24 mouse cellular contexts compared by ENCODE assay signal in genomic region chr1:10919958-10920357, GRCm38 (mm10).
DNase-seq lines count a peak whose midpoint lies in the region; ATAC-seq and TF ChIP-seq lines count a peak whose summit lies in the region.
"Had no signal": no experiment of that assay in that cellular context is flagged by ENCODE, and none has a peak within 500 bp of the region (broad histone marks: within the 10 kb centered on the region; RNA-seq: fewer than 3 reads in every experiment).

No protein-coding gene starts in this region.

- TF ChIP-seq CTCF in forebrain, postnatal 0 days (IDR thresholded peaks at IDR 0.05; ENCODE audit: low read depth), result no peak
- TF ChIP-seq CTCF in midbrain, postnatal 0 days (IDR thresholded peaks at IDR 0.05), result no peak

- peak overlapping the region; percentile 56; the same call in 1 of the 2 replicates for H3K27ac ChIP-seq in forebrain, embryonic 10.5 days
- no peak overlapping the region for H3K27ac ChIP-seq in forebrain, embryonic 14.5 days (ENCODE audit: low read depth, low read length)
- H3K27ac ChIP-seq in forebrain, embryonic 12.5 days, result peak overlapping the region; percentile 19; the same call in 1 of the 2 replicates
- no peak overlapping the region for H3K27ac ChIP-seq in forebrain, postnatal 0 days (ENCODE audit: low read depth, low read length)
- no peak overlapping the region for H3K27ac ChIP-seq in midbrain, embryonic 12.5 days (replicated peaks)
- no peak overlapping the region for H3K27ac ChIP-seq in midbrain, postnatal 0 days (ENCODE audit: low read depth, low read length)
- H3K27ac ChIP-seq: embryonic facial prominence, embryonic 13.5 days; embryonic facial prominence, embryonic 15.5 days had no signal

- H3K36me3 ChIP-seq in forebrain, embryonic 10.5 days (replicated peaks), result no peaks in the 10 kb centered on the region
- H3K36me3 ChIP-seq in forebrain, embryonic 14.5 days (ENCODE audit: control insufficient read depth, insufficient read depth, low read length), result no peaks in the 10 kb centered on the region
- no peaks in the 10 kb centered on the region for H3K36me3 ChIP-seq in forebrain, embryonic 12.5 days (replicated peaks)
- no peaks in the 10 kb centered on the region for H3K36me3 ChIP-seq in forebrain, postnatal 0 days (ENCODE audit: insufficient read depth)
- no peaks in the 10 kb centered on the region for H3K36me3 ChIP-seq in midbrain, embryonic 12.5 days
- H3K36me3 ChIP-seq in midbrain, postnatal 0 days (ENCODE audit: insufficient read depth, low read length), result no peaks in the 10 kb centered on the region
- H3K36me3 ChIP-seq: embryonic facial prominence, embryonic 13.5 days; embryonic facial prominence, embryonic 15.5 days; G1E had no signal

- H3K27me3 ChIP-seq in forebrain, embryonic 10.5 days (ENCODE audit: poor library complexity, severe bottlenecking), result no peaks in the 10 kb centered on the region
- no peaks in the 10 kb centered on the region for H3K27me3 ChIP-seq in forebrain, embryonic 14.5 days (replicated peaks; ENCODE audit: control insufficient read depth, insufficient read depth, low read length)
- no peaks in the 10 kb centered on the region for H3K27me3 ChIP-seq in forebrain, embryonic 12.5 days
- no peaks in the 10 kb centered on the region for H3K27me3 ChIP-seq in forebrain, postnatal 0 days (ENCODE audit: insufficient read depth, low read length)
- no peaks in the 10 kb centered on the region for H3K27me3 ChIP-seq in midbrain, embryonic 12.5 days
- no peaks in the 10 kb centered on the region for H3K27me3 ChIP-seq in midbrain, postnatal 0 days (ENCODE audit: insufficient read depth, low read length)
- H3K27me3 ChIP-seq: CH12.LX; embryonic facial prominence, embryonic 13.5 days; embryonic facial prominence, embryonic 15.5 days had no signal

- peaks cover 6% of the 10 kb centered on the region; the same call in 1 of the 2 replicates for H3K4me1 ChIP-seq in forebrain, embryonic 10.5 days
- no peaks in the 10 kb centered on the region for H3K4me1 ChIP-seq in forebrain, embryonic 14.5 days (ENCODE audit: control insufficient read depth, insufficient read depth, low read length)
- no peaks in the 10 kb centered on the region for H3K4me1 ChIP-seq in forebrain, embryonic 12.5 days
- H3K4me1 ChIP-seq in forebrain, postnatal 0 days (ENCODE audit: insufficient read depth), result no peaks in the 10 kb centered on the region
- H3K4me1 ChIP-seq in midbrain, embryonic 12.5 days, result no peaks in the 10 kb centered on the region
- no peaks in the 10 kb centered on the region for H3K4me1 ChIP-seq in midbrain, postnatal 0 days (ENCODE audit: insufficient read depth, low read length)
- H3K4me1 ChIP-seq: embryonic facial prominence, embryonic 13.5 days; embryonic facial prominence, embryonic 15.5 days had no signal

- ATAC-seq in forebrain, embryonic 14.5 days, result no peak; the same call in 1 of the 2 replicates
- peak; percentile 55; the same call in 1 of the 2 replicates for ATAC-seq in forebrain, embryonic 12.5 days (ENCODE audit: low FRiP score)
- ATAC-seq in forebrain, postnatal 0 days, result no peak
- ATAC-seq in midbrain, embryonic 12.5 days (ENCODE audit: low FRiP score, low read depth), result 0 out of 2 replicates have a peak, but pooled peaks have one; percentile 23
- no peak for ATAC-seq in midbrain, postnatal 0 days (ENCODE audit: low FRiP score)
- ATAC-seq: CD4-positive, CD25-positive, alpha-beta regulatory T cell, adult 4 months had no signal

- no peak overlapping the region for H3K4me2 ChIP-seq in forebrain, embryonic 14.5 days (ENCODE audit: low read length)
- no peak overlapping the region for H3K4me2 ChIP-seq in forebrain, embryonic 12.5 days
- H3K4me2 ChIP-seq in forebrain, postnatal 0 days (ENCODE audit: low read depth), result no peak overlapping the region
- no peak overlapping the region for H3K4me2 ChIP-seq in midbrain, embryonic 12.5 days (replicated peaks)
- H3K4me2 ChIP-seq in midbrain, postnatal 0 days (ENCODE audit: low read depth, low read length, poor library complexity, severe bottlenecking), result no peak overlapping the region
- H3K4me2 ChIP-seq: embryonic facial prominence, embryonic 13.5 days; embryonic facial prominence, embryonic 15.5 days had no signal

- no peak for DNase-seq in forebrain, embryonic 10.5 days (ENCODE audit: extremely low spot score, low spot score)
- no peak for DNase-seq in forebrain, embryonic 14.5 days (ENCODE audit: low spot score)
- no peak for DNase-seq in forebrain, postnatal 0 days
- no peak for DNase-seq in midbrain, postnatal 0 days (ENCODE audit: low spot score)
- DNase-seq in Muller cell, postnatal 12 days (ENCODE audit: inconsistent ontology term), result peak; percentile 45
- DNase-seq: adrenal gland, adult 2 months; adrenal gland, postnatal 10 days; adrenal gland, postnatal 25 days; B cell, adult 2 months; cerebellum, adult 11 months; cerebellum, adult 18-20 months; cerebellum, adult 8-10 months; cerebellum, adult 9-11 months; cerebellum, postnatal 14 days; cerebellum, postnatal 36 days; embryo, embryonic 11 days had no signal

- no peak overlapping the region for H3K4me3 ChIP-seq in forebrain, embryonic 10.5 days
- no peak overlapping the region for H3K4me3 ChIP-seq in forebrain, embryonic 14.5 days (ENCODE audit: low read depth, low read length)
- H3K4me3 ChIP-seq in forebrain, embryonic 12.5 days (replicated peaks), result no peak overlapping the region
- no peak overlapping the region for H3K4me3 ChIP-seq in forebrain, postnatal 0 days (ENCODE audit: low read depth, low read length)
- H3K4me3 ChIP-seq in midbrain, embryonic 12.5 days, result no peak overlapping the region
- no peak overlapping the region for H3K4me3 ChIP-seq in midbrain, postnatal 0 days (ENCODE audit: low read depth, low read length)
- H3K4me3 ChIP-seq: embryonic facial prominence, embryonic 13.5 days; embryonic facial prominence, embryonic 15.5 days; erythroblast, embryonic 14.5 days had no signal

- 87% methylated on average over 3 of the region's 3 CpGs for WGBS in forebrain, embryonic 10.5 days
- WGBS in forebrain, embryonic 14.5 days, result 54% methylated on average over 3 of the region's 3 CpGs
- 64% methylated on average over 3 of the region's 3 CpGs for WGBS in forebrain, embryonic 12.5 days
- WGBS in forebrain, postnatal 0 days, result 44% methylated on average over 3 of the region's 3 CpGs
- 88% methylated on average over 3 of the region's 3 CpGs for WGBS in midbrain, embryonic 12.5 days
- 85% methylated on average over 3 of the region's 3 CpGs for WGBS in midbrain, postnatal 0 days

- H3K9ac ChIP-seq in forebrain, embryonic 14.5 days (ENCODE audit: low read length), result no peak overlapping the region
- no peak overlapping the region for H3K9ac ChIP-seq in forebrain, embryonic 12.5 days
- H3K9ac ChIP-seq in forebrain, postnatal 0 days, result no peak overlapping the region
- H3K9ac ChIP-seq in midbrain, embryonic 12.5 days (replicated peaks), result no peak overlapping the region
- H3K9ac ChIP-seq in midbrain, postnatal 0 days (replicated peaks; ENCODE audit: low read length, poor library complexity, severe bottlenecking), result no peak overlapping the region
- H3K9ac ChIP-seq: embryonic facial prominence, embryonic 13.5 days; embryonic facial prominence, embryonic 15.5 days had no signal

- H3K9me3 ChIP-seq in forebrain, embryonic 10.5 days, result no peaks in the 10 kb centered on the region
- no peaks in the 10 kb centered on the region for H3K9me3 ChIP-seq in forebrain, embryonic 14.5 days (replicated peaks; ENCODE audit: control insufficient read depth, low read length)
- no peaks in the 10 kb centered on the region for H3K9me3 ChIP-seq in forebrain, embryonic 12.5 days
- no peaks in the 10 kb centered on the region for H3K9me3 ChIP-seq in forebrain, postnatal 0 days (ENCODE audit: low read length)
- H3K9me3 ChIP-seq in midbrain, embryonic 12.5 days, result no peaks in the 10 kb centered on the region
- no peaks in the 10 kb centered on the region for H3K9me3 ChIP-seq in midbrain, postnatal 0 days (ENCODE audit: low read length)
- H3K9me3 ChIP-seq: embryonic facial prominence, embryonic 13.5 days; embryonic facial prominence, embryonic 15.5 days; G1E had no signal

Comparison
In these comparisons a context has a peak if more than half of its experiments do, and no peak if none do; other contexts are left out.
1. H3K27ac ChIP-seq: peak in forebrain, embryonic 10.5 days (single experiment) and forebrain, embryonic 12.5 days (single experiment); none in forebrain, embryonic 14.5 days (single experiment), forebrain, postnatal 0 days (single experiment), midbrain, embryonic 12.5 days (single experiment) and midbrain, postnatal 0 days (single experiment).
2. ATAC-seq: peak in forebrain, embryonic 12.5 days (single experiment) and midbrain, embryonic 12.5 days (single experiment); none in forebrain, embryonic 14.5 days (single experiment), forebrain, postnatal 0 days (single experiment) and midbrain, postnatal 0 days (single experiment).